Mouse (Mus musculus) neural tube, embryonic 13.5 days (tissue): ENCODE results near the gene Zmiz2. TPM values are rescaled to one million over a fixed set of nuclear protein-coding genes. Genes with fewer than 3 reads are reported as not detected.
A peak's percentile ranks its signal among the peaks of the same experiment; 100 is the strongest.
"Not testable (repeated sequence)": the region's sequence is repeated elsewhere in the genome, so short reads cannot be mapped to it uniquely, and the experiment has no call there.

Source experiments
- ATAC-seq: fragments of 200-750 bp; cut with Nextera tagmentation; 2 replicates; pipeline ENCODE4 v1.8.0; 2017; ENCODE audit warnings: low read depth, mild to moderate bottlenecking, moderate TSS enrichment, moderate library complexity
- H3K27ac ChIP-seq: fragments of 300-500 bp; sonication (generic); replicated peaks from 2 replicates; pipeline ENCODE4 v1.5.1; 2015; ENCODE audit warnings: moderate library complexity, mild to moderate bottlenecking, inconsistent platforms
- H3K27me3 ChIP-seq: fragments of 300-500 bp; sonication (generic); 2 replicates; pipeline ENCODE4 v1.6.1; 2015; ENCODE audit warnings: mild to moderate bottlenecking, inconsistent platforms
- H3K36me3 ChIP-seq: fragments of 300-500 bp; sonication (generic); 2 replicates; pipeline ENCODE4 v1.6.1; 2015; ENCODE audit warnings: mild to moderate bottlenecking, inconsistent platforms
- H3K4me1 ChIP-seq: fragments of 300-500 bp; sonication (generic); replicated peaks from 2 replicates; pipeline ENCODE4 v1.6.1; 2015; ENCODE audit warnings: inconsistent platforms
- H3K4me2 ChIP-seq: fragments of 300-500 bp; sonication (generic); 2 replicates; pipeline ENCODE4 v1.6.1; 2015; ENCODE audit warnings: inconsistent platforms, mild to moderate bottlenecking, moderate library complexity
- H3K4me3 ChIP-seq: fragments of 300-500 bp; sonication (generic); 2 replicates; pipeline ENCODE4 v1.5.1; 2015; ENCODE audit warnings: mild to moderate bottlenecking, inconsistent platforms
- H3K9ac ChIP-seq: fragments of 300-500 bp; sonication (generic); 2 replicates; pipeline ENCODE4 v1.6.1; 2015; ENCODE audit warnings: moderate library complexity, mild to moderate bottlenecking, inconsistent platforms
- H3K9me3 ChIP-seq: fragments of 300-500 bp; sonication (generic); 2 replicates; pipeline ENCODE4 v1.6.1; 2016; ENCODE audit warnings: inconsistent platforms
- WGBS: fragments of 180-500 bp; shearing (Covaris S2); methylation state at CpG from one replicate; pipeline ENCODE4 v1.1.7; 2015; 5-methylcytosine and 5-hydroxymethylcytosine counted together
- polyA plus RNA-seq: library from polyadenylated mRNA; unstranded; fragments of >200 nt; fragmentation: Nextera tagmentation; extraction: Ambion mirVana; gene quantifications from 2 replicates; pipeline ENCODE4 v1.2.1, GENCODE M21; 2015

The Zmiz2 gene
- polyA plus RNA-seq, 1 experiment from 2014 or later = 25.8 TPM

GRCm38 (mm10) chr11:6415551-6416404 is 26.9 kb downstream of the Zmiz2 start:
- peak overlapping the region; percentile 82 for H3K4me3 ChIP-seq
- ATAC-seq = peak; percentile 95
- H3K4me2 ChIP-seq = peak overlapping the region; percentile 75
- H3K27ac ChIP-seq = peak overlapping the region; percentile 96
- H3K9ac ChIP-seq = peak overlapping the region; percentile 94
- under 1% methylated on average over 75 of the region's 102 CpGs for WGBS
- peaks cover 31% of the 10 kb centered on the region for H3K4me1 ChIP-seq
- H3K36me3 ChIP-seq = peaks cover 23% of the 10 kb centered on the region
- no peaks in the 10 kb centered on the region for H3K27me3 ChIP-seq
- H3K9me3 ChIP-seq = no peaks in the 10 kb centered on the region

GRCm38 (mm10) chr11:6416405-6417034 is 27.6 kb downstream of the Zmiz2 start:
- peak; percentile 49 for ATAC-seq
- Histone ChIP-seq H3K27ac (peak overlapping the region; percentile 96), H3K9me3 (no peaks in the 10 kb centered on the region), H3K27me3 (no peaks in the 10 kb centered on the region), H3K9ac (peak overlapping the region; percentile 94), H3K4me3 (peak overlapping the region; percentile 82), H3K4me2 (peak overlapping the region; percentile 75), H3K36me3 (peaks cover 29% of the 10 kb centered on the region), H3K4me1 (peaks cover 31% of the 10 kb centered on the region)
- under 1% methylated on average over 30 of the region's 30 CpGs for WGBS

- 34% methylated on average over 2 of the region's 2 CpGs for WGBS
- peaks cover 32% of the 10 kb centered on the region for H3K36me3 ChIP-seq
These were observed 28.2 kb downstream of the Zmiz2 start for GRCm38 (mm10) chr11:6417069-6417468.

GRCm38 (mm10) chr11:6417490-6417889 is 28.6 kb downstream of the Zmiz2 start:
- Histone ChIP-seq H3K9ac (peak overlapping the region; percentile 94), H3K36me3 (peaks cover 36% of the 10 kb centered on the region), H3K4me3 (peak overlapping the region; percentile 82), H3K9me3 (no peaks in the 10 kb centered on the region), H3K27me3 (no peaks in the 10 kb centered on the region), H3K27ac (no peak overlapping the region), H3K4me2 (peak overlapping the region; percentile 75), H3K4me1 (peaks cover 31% of the 10 kb centered on the region)
- ATAC-seq = no peak

More at GRCm38 (mm10) chr11:6417069-6417468, 28.2 kb downstream of the Zmiz2 start:
- Histone ChIP-seq H3K9ac (peak overlapping the region; percentile 94), H3K4me1 (peaks cover 31% of the 10 kb centered on the region), H3K27ac (no peak overlapping the region; the same call in 1 of the 2 replicates), H3K9me3 (no peaks in the 10 kb centered on the region), H3K27me3 (no peaks in the 10 kb centered on the region), H3K4me3 (peak overlapping the region; percentile 82), H3K4me2 (peak overlapping the region; percentile 75)
- ATAC-seq = no peak

GRCm38 (mm10) chr11:6418751-6419150 is 29.9 kb downstream of the Zmiz2 start:
- Histone ChIP-seq H3K9ac (no peak overlapping the region), H3K27ac (no peak overlapping the region), H3K4me1 (peaks cover 31% of the 10 kb centered on the region), H3K4me3 (no peak overlapping the region), H3K27me3 (no peaks in the 10 kb centered on the region), H3K4me2 (peak overlapping the region; percentile 75), H3K36me3 (peaks cover 49% of the 10 kb centered on the region), H3K9me3 (no peaks in the 10 kb centered on the region)
- 88% methylated on average over 5 of the region's 5 CpGs for WGBS
- ATAC-seq = no peak

GRCm38 (mm10) chr11:6419156-6419555 is 30.3 kb downstream of the Zmiz2 start:
- H3K27me3 ChIP-seq, H3K9me3 ChIP-seq, H3K9ac ChIP-seq, H3K4me2 ChIP-seq, ATAC-seq, H3K27ac ChIP-seq, H3K4me3 ChIP-seq: not testable (repeated sequence)
- 71% methylated on average over 4 of the region's 4 CpGs for WGBS
- Histone ChIP-seq H3K4me1 (peaks cover 31% of the 10 kb centered on the region), H3K36me3 (peaks cover 52% of the 10 kb centered on the region)

- Histone ChIP-seq H3K4me3 (no peak overlapping the region), H3K4me2 (no peak overlapping the region), H3K9me3 (no peaks in the 10 kb centered on the region), H3K36me3 (peaks cover 59% of the 10 kb centered on the region), H3K4me1 (peaks cover 22% of the 10 kb centered on the region), H3K27ac (no peak overlapping the region), H3K27me3 (no peaks in the 10 kb centered on the region), H3K9ac (no peak overlapping the region)
- ATAC-seq = no peak
- 34% methylated on average over 1 of the region's 1 CpGs for WGBS
These were observed 31.4 kb downstream of the Zmiz2 start for GRCm38 (mm10) chr11:6420283-6420703.

- H3K27ac ChIP-seq = no peak overlapping the region
- ATAC-seq = no peak
- no peak overlapping the region for H3K4me3 ChIP-seq
- H3K9me3 ChIP-seq = no peaks in the 10 kb centered on the region
- no peak overlapping the region for H3K4me2 ChIP-seq
- H3K4me1 ChIP-seq = peaks cover 22% of the 10 kb centered on the region
- no peak overlapping the region for H3K9ac ChIP-seq
- peaks cover 63% of the 10 kb centered on the region for H3K36me3 ChIP-seq
- WGBS = 75% methylated on average over 2 of the region's 2 CpGs
- H3K27me3 ChIP-seq = no peaks in the 10 kb centered on the region
These were observed 32.0 kb downstream of the Zmiz2 start for GRCm38 (mm10) chr11:6420722-6421350.

- H3K4me2 ChIP-seq = no peak overlapping the region
- WGBS = 94% methylated on average over 7 of the region's 7 CpGs
- H3K4me3 ChIP-seq = no peak overlapping the region
- H3K36me3 ChIP-seq = peaks cover 93% of the 10 kb centered on the region
- no peak for ATAC-seq
- no peak overlapping the region for H3K9ac ChIP-seq
- no peak overlapping the region for H3K27ac ChIP-seq
- no peaks in the 10 kb centered on the region for H3K9me3 ChIP-seq
- H3K27me3 ChIP-seq = no peaks in the 10 kb centered on the region
- H3K4me1 ChIP-seq = no peaks in the 10 kb centered on the region
These were observed 41.3 kb downstream of the Zmiz2 start for GRCm38 (mm10) chr11:6430186-6430585.

GRCm38 (mm10) chr11:6436442-6436841 is 47.6 kb downstream of the Zmiz2 start:
- H3K9me3 ChIP-seq = no peaks in the 10 kb centered on the region
- H3K9ac ChIP-seq = no peak overlapping the region
- H3K27me3 ChIP-seq = no peaks in the 10 kb centered on the region
- H3K4me3 ChIP-seq = no peak overlapping the region
- no peak for ATAC-seq
- no peaks in the 10 kb centered on the region for H3K4me1 ChIP-seq
- H3K36me3 ChIP-seq = peaks cover 74% of the 10 kb centered on the region
- H3K4me2 ChIP-seq = no peak overlapping the region
- H3K27ac ChIP-seq = no peak overlapping the region
- 70% methylated on average over 8 of the region's 8 CpGs for WGBS

- no peak overlapping the region for H3K4me3 ChIP-seq
- H3K27me3 ChIP-seq = no peaks in the 10 kb centered on the region
- peaks cover 3% of the 10 kb centered on the region; the same call in 1 of the 2 replicates for H3K4me1 ChIP-seq
- no peak for ATAC-seq
- H3K4me2 ChIP-seq = no peak overlapping the region
- H3K9ac ChIP-seq = no peak overlapping the region
- peaks cover 63% of the 10 kb centered on the region for H3K36me3 ChIP-seq
- 91% methylated on average over 2 of the region's 2 CpGs for WGBS
- no peaks in the 10 kb centered on the region for H3K9me3 ChIP-seq
- no peak overlapping the region for H3K27ac ChIP-seq
These were observed 48.8 kb downstream of the Zmiz2 start for GRCm38 (mm10) chr11:6437667-6438066.

- WGBS = 88% methylated on average over 4 of the region's 4 CpGs
- no peak overlapping the region for H3K4me2 ChIP-seq
- ATAC-seq = no peak
- H3K4me1 ChIP-seq = peaks cover 17% of the 10 kb centered on the region
- H3K27ac ChIP-seq = no peak overlapping the region
- no peak overlapping the region for H3K9ac ChIP-seq
- H3K4me3 ChIP-seq = no peak overlapping the region
- H3K9me3 ChIP-seq = no peaks in the 10 kb centered on the region
- H3K27me3 ChIP-seq = no peaks in the 10 kb centered on the region
- H3K36me3 ChIP-seq = peaks cover 41% of the 10 kb centered on the region
These were observed 51.3 kb downstream of the Zmiz2 start for GRCm38 (mm10) chr11:6440171-6440570.
